ENCODE assay signal across 22 mouse cellular contexts in the genomic region with DNA sequence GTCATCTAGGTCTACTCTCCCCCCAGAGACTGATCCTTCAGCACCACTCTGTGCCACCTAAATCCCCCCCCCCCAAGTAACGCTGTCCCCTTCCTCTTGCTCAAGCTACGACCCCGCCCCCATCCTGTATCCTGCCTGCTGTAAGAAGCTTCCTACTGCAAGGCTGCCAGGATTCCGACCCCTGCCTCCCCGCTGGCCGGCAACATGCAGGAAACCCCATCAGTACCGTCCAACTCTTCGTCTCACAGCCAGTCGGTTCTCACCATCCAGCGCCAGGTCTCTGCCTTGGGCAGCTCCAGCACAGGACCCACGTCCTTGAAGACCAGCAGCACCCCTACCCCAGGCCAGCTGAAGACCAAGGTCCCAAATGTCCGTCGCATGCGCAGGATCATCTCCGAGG. TPM values are rescaled to one million over a fixed set of nuclear protein-coding genes. Genes with fewer than 3 reads are reported as not detected.
DNase-seq lines count a peak whose midpoint lies in the region; ATAC-seq lines count a peak whose summit lies in the region.
"Had no signal": no experiment of that assay in that cellular context is flagged by ENCODE, and none has a peak within 500 bp of the region (broad histone marks: within the 10 kb centered on the region; RNA-seq: fewer than 3 reads in every experiment).

No protein-coding gene starts in this region.

- DNase-seq in cerebellum, adult 9-11 months: peak; percentile 50
- peak; percentile 58 to 65 for DNase-seq in cerebellum, postnatal 10 days
- no peak for DNase-seq in cerebellum, adult 11 months
- peak; percentile 88 for DNase-seq in heart, adult 11 months
- DNase-seq: adrenal gland, adult 2 months; adrenal gland, adult 8-10 months; adrenal gland, postnatal 10 days; adrenal gland, postnatal 14 days; adrenal gland, postnatal 25 days; adrenal gland, postnatal 36 days; B cell, adult 2 months; cerebellum, adult 11-12 months; cerebellum, adult 18-20 months; cerebellum, adult 2 months; cerebellum, adult 8-10 months had no signal

- no peaks in the 10 kb centered on the region; the same call in 1 of the 2 replicates for H3K4me1 ChIP-seq in heart, embryonic 11.5 days (ENCODE audit: control insufficient read depth, insufficient read depth, low read length)

- H3K27ac ChIP-seq in heart, embryonic 11.5 days (ENCODE audit: low read depth, low read length): no peak overlapping the region

- H3K9ac ChIP-seq in heart, embryonic 11.5 days (ENCODE audit: low read depth, low read length): no peak overlapping the region

- H3K4me3 ChIP-seq in heart, embryonic 11.5 days (ENCODE audit: low read depth, low read length): no peak overlapping the region

- no peaks in the 10 kb centered on the region for H3K36me3 ChIP-seq in heart, embryonic 11.5 days (ENCODE audit: control insufficient read depth, insufficient read depth, low read length)
- H3K36me3 ChIP-seq: G1E had no signal

- no peak overlapping the region for H3K4me2 ChIP-seq in heart, embryonic 11.5 days

- peaks cover 69% of the 10 kb centered on the region for H3K27me3 ChIP-seq in heart, embryonic 11.5 days (ENCODE audit: control insufficient read depth, insufficient read depth, low read length)

- 46% methylated on average over 15 of the region's 15 CpGs for WGBS in heart, embryonic 11.5 days (ENCODE audit: insufficient replicate concordance)

- no peak for ATAC-seq in cerebellum, adult (ENCODE audit: insufficient number of reproducible peaks, low FRiP score, low TSS enrichment)
- no peak for ATAC-seq in heart, embryonic 11.5 days (replicated peaks; ENCODE audit: insufficient number of reproducible peaks, low FRiP score, low TSS enrichment)
- ATAC-seq: activated CD4-positive, CD25-positive, alpha-beta regulatory T cell, adult 4 months; CD4-positive, CD25-positive, alpha-beta regulatory T cell, adult 4 months; Patski had no signal

- H3K9me3 ChIP-seq in heart, embryonic 11.5 days (replicated peaks; ENCODE audit: control insufficient read depth, low read length): no peaks in the 10 kb centered on the region
- H3K9me3 ChIP-seq: G1E had no signal

RNA-seq across cellular contexts. Expression of gene Tcte1, which starts 9.7 kb away (rescaled TPM):
- 0.13 and 0.23 TPM in 2 replicates for polyA plus RNA-seq in heart, embryonic 11.5 days (2014; fragmentation: Nextera tagmentation; extraction: Ambion mirVana)
- polyA plus RNA-seq: activated CD4-positive, CD25-positive, alpha-beta regulatory T cell, adult 4 months; adrenal gland, adult 2 months; C2C12; CD4-positive, CD25-positive, alpha-beta regulatory T cell, adult 4 months; G1E; Patski had no signal

RNA-seq across cellular contexts. Expression of gene Tmem151b, which starts 16.6 kb away (rescaled TPM):
- 1.00 and 1.0 TPM in 2 replicates for polyA plus RNA-seq in heart, embryonic 11.5 days (2014; fragmentation: Nextera tagmentation; extraction: Ambion mirVana)
- polyA plus RNA-seq: activated CD4-positive, CD25-positive, alpha-beta regulatory T cell, adult 4 months; G1E had no signal

RNA-seq across cellular contexts. Expression of gene Nfkbie, which starts 22.6 kb away (rescaled TPM):
- polyA plus RNA-seq in heart, embryonic 11.5 days (2014; fragmentation: Nextera tagmentation; extraction: Ambion mirVana): 2.4 TPM in 2 replicates

RNA-seq across cellular contexts. Expression of gene Aars2, which starts 26.3 kb away (rescaled TPM):
- 12.1 and 18.5 TPM in 2 replicates for polyA plus RNA-seq in heart, embryonic 11.5 days (2014; fragmentation: Nextera tagmentation; extraction: Ambion mirVana)

RNA-seq across cellular contexts. Expression of gene Slc35b2, which starts 30.8 kb away (rescaled TPM):
- polyA plus RNA-seq in heart, embryonic 11.5 days (2014; fragmentation: Nextera tagmentation; extraction: Ambion mirVana): 87.2 and 91.0 TPM in 2 replicates
